Mouse (Mus musculus) ES-Bruce4 (cell line): ENCODE measurements around the gene Ntn3.

Source experiments
- CTCF ChIP-seq: IDR thresholded peaks from one replicate; pipeline ENCODE4 v1.8.1; 2011; ENCODE audit warnings: low read depth, low read length
- EP300 ChIP-seq: IDR thresholded peaks from 2 replicates; pipeline ENCODE4 v1.6.1; 2011; ENCODE audit warnings: low read depth, low read length; ENCODE audit not compliant: insufficient read depth
- POLR2A ChIP-seq: IDR thresholded peaks from one replicate; pipeline ENCODE4 v1.8.1; 2011; ENCODE audit warnings: low read length; ENCODE audit not compliant: insufficient read depth

DNA sequence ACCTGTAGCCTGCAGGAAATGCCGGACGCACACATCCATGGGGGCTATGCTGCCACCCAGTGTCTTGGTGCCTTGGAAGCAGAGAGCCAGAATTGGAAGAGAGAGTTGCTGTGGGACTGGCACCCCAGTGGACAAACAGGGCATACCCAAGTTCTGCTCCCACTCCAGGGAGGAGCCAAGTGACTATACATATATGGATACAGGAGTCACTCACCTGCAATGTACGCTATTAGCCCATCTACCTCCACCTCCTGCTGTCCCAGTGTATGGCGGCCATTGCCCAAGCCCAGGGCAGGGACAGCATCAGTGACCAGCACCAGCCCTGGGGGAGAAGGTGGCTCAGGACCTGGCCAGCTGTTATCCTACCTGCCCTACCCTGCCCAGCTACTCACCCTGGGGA lies 51.8 kb downstream of the Ntn3 start:
- no peak for TF ChIP-seq CTCF
- TF ChIP-seq POLR2A = no peak
- TF ChIP-seq EP300 = no peak
